Mouse (Mus musculus): ENCODE results near the gene Npm3. TPM values are rescaled to one million over a fixed set of nuclear protein-coding genes. Genes with fewer than 3 reads are reported as not detected.
A peak's percentile ranks its signal among the peaks of the same experiment; 100 is the strongest.

Npm3 gene
- total RNA-seq, 2 experiments from 2014 or later = 9.6 to 11.3 TPM

- no peak for DNase-seq (ENCODE audit: low spot score in 2 of 2)
These were observed 13.2 kb downstream of the Npm3 start for GRCm38 (mm10) chr19:45736241-45736640.

- no peak for DNase-seq (ENCODE audit: low spot score in 2 of 2)
These were observed 14.6 kb downstream of the Npm3 start for GRCm38 (mm10) chr19:45734762-45735161.

GRCm38 (mm10) chr19:45734191-45734590, 15.2 kb downstream of the Npm3 start:
- DNase-seq (ENCODE audit: low spot score in 2 of 2) = no peak

- DNase-seq (ENCODE audit: low spot score in 2 of 2) = no peak
These were observed 15.8 kb downstream of the Npm3 start for GRCm38 (mm10) chr19:45733564-45733963.

- DNase-seq (ENCODE audit: low spot score in 2 of 2) = no peak
These were observed 17.7 kb downstream of the Npm3 start for GRCm38 (mm10) chr19:45731658-45732057.

GRCm38 (mm10) chr19:45730042-45730441, 19.3 kb downstream of the Npm3 start:
- DNase-seq (ENCODE audit: low spot score in 2 of 2) = no peak

GRCm38 (mm10) chr19:45727231-45727630, 22.2 kb downstream of the Npm3 start:
- DNase-seq (ENCODE audit: low spot score in 2 of 2) = no peak

GRCm38 (mm10) chr19:45725677-45726277, 23.6 kb downstream of the Npm3 start:
- no peak for DNase-seq (ENCODE audit: low spot score in 2 of 2)

GRCm38 (mm10) chr19:45722188-45722587, 27.2 kb downstream of the Npm3 start:
- no peak for DNase-seq (ENCODE audit: low spot score in 2 of 2)

- peak in 1 of 2 experiments; percentile 46 for DNase-seq (ENCODE audit: low spot score in 2 of 2)
These were observed 31.1 kb downstream of the Npm3 start for GRCm38 (mm10) chr19:45718286-45718685.

- peak in 1 of 2 experiments; percentile 60 for DNase-seq (ENCODE audit: low spot score in 2 of 2)
These were observed 31.7 kb downstream of the Npm3 start for GRCm38 (mm10) chr19:45717493-45718220.

GRCm38 (mm10) chr19:45708704-45709103, 40.7 kb downstream of the Npm3 start:
- no peak for DNase-seq (ENCODE audit: low spot score in 2 of 2)

Other genes with a start within 250 kb of the Npm3 start
- gene Poll, start 189.1 kb downstream of the Npm3 start, total RNA-seq (2021) = 10 to 100 TPM in 1 of 2 experiments, 1 to 10 TPM in 1; 9.5 to 11.1 TPM
- 10 to 100 TPM; 59.5 to 64.0 TPM for gene Gm17018, start 189.0 kb downstream of the Npm3 start, total RNA-seq (2021)
- gene Fbxw4, start 89.3 kb downstream of the Npm3 start, total RNA-seq (2021) = 10 to 100 TPM; 36.4 to 38.7 TPM
- gene Fgf8, start 6.7 kb downstream of the Npm3 start, total RNA-seq (2021) = not detected
- 100 to 1,000 TPM; 153 to 160 TPM for gene Mgea5, start 34.2 kb upstream of the Npm3 start, total RNA-seq (2021)
- 100 to 1,000 TPM; 208 to 213 TPM for gene Kcnip2, start 66.5 kb upstream of the Npm3 start, total RNA-seq (2021)
- gene Armh3, start 248.9 kb upstream of the Npm3 start, total RNA-seq (2021) = 10 to 100 TPM; 18.4 to 19.3 TPM